Comparison of ENCODE assay signal across 9 mouse cellular contexts in genomic region chr11:11961917-11962628, GRCm38 (mm10).
DNase-seq lines count a peak whose midpoint lies in the region; ATAC-seq and TF ChIP-seq lines count a peak whose summit lies in the region.
"Had no signal": no experiment of that assay in that cellular context is flagged by ENCODE, and none has a peak within 500 bp of the region (broad histone marks: within the 10 kb centered on the region; RNA-seq: fewer than 3 reads in every experiment).

No protein-coding gene starts in this region.

- H3K4me1 ChIP-seq in heart, embryonic 11.5 days (ENCODE audit: control insufficient read depth, insufficient read depth, low read length): peaks cover 76% of the 10 kb centered on the region
- H3K4me1 ChIP-seq in liver, adult 2 months (ENCODE audit: control insufficient read depth, insufficient read depth, low read length): peaks cover 27% of the 10 kb centered on the region

- H3K36me3 ChIP-seq in heart, embryonic 11.5 days (ENCODE audit: control insufficient read depth, insufficient read depth, low read length): no peaks in the 10 kb centered on the region
- H3K36me3 ChIP-seq in liver, adult 2 months (ENCODE audit: control insufficient read depth, insufficient read depth, low read length): no peaks in the 10 kb centered on the region

- H3K9ac ChIP-seq in heart, embryonic 11.5 days (ENCODE audit: low read depth, low read length): peak overlapping the region; percentile 47
- no peak overlapping the region for H3K9ac ChIP-seq in liver, adult 2 months (ENCODE audit: low read depth, low read length)

- H3K4me2 ChIP-seq in heart, embryonic 11.5 days: no peak overlapping the region

- ATAC-seq in heart, embryonic 11.5 days (replicated peaks; ENCODE audit: insufficient number of reproducible peaks, low FRiP score, low TSS enrichment): peak; percentile 73
- ATAC-seq in frontal cortex, adult (ENCODE audit: low TSS enrichment): no peak

- H3K27ac ChIP-seq in heart, embryonic 11.5 days (ENCODE audit: low read depth, low read length): peak overlapping the region; percentile 94
- H3K27ac ChIP-seq in liver, adult 2 months (replicated peaks; ENCODE audit: insufficient read depth, low read depth, low read length): peak overlapping the region; percentile 69

- DNase-seq in heart, adult 11 months: peak; percentile 95
- DNase-seq in heart, postnatal 25 days (ENCODE audit: low spot score): no peak
- DNase-seq in MN1 (ENCODE audit: low spot score): peak; percentile 98
- DNase-seq in liver, adult 2 months (ENCODE audit: extremely low read depth, low read depth, low spot score): peak; percentile 98
- no peak for DNase-seq in testis, postnatal 14 days (ENCODE audit: low spot score)
- DNase-seq in left cerebral cortex, adult 18-20 months (ENCODE audit: low spot score in 2 of 2): no peak
- DNase-seq: cerebellum, adult 8-10 months had no signal

- H3K79me2 ChIP-seq in liver, adult 2 months (ENCODE audit: control insufficient read depth, insufficient read depth, low read length): no peaks in the 10 kb centered on the region

- WGBS in heart, embryonic 11.5 days (ENCODE audit: insufficient replicate concordance): 29% methylated on average over 5 of the region's 5 CpGs
- 25% methylated on average over 5 of the region's 5 CpGs for WGBS in liver, adult 2 months

- intact Hi-C loops in heart, postnatal 25 days (cut with DNase I): no loop called here

- no peaks in the 10 kb centered on the region for H3K9me3 ChIP-seq in heart, embryonic 11.5 days (replicated peaks; ENCODE audit: control insufficient read depth, low read length)

- H3K4me3 ChIP-seq in heart, embryonic 11.5 days (ENCODE audit: low read depth, low read length): no peak overlapping the region
- H3K4me3 ChIP-seq in liver, adult 2 months (ENCODE audit: insufficient read depth, low read depth, low read length): no peak overlapping the region

- TF ChIP-seq CTCF in liver, adult 2 months (IDR thresholded peaks at IDR 0.05; ENCODE audit: low read depth, low read length): no peak

- no peaks in the 10 kb centered on the region for H3K27me3 ChIP-seq in heart, embryonic 11.5 days (ENCODE audit: control insufficient read depth, insufficient read depth, low read length)
- H3K27me3 ChIP-seq in liver, adult 2 months (ENCODE audit: control insufficient read depth, insufficient read depth, low read length): no peaks in the 10 kb centered on the region

- no peak for TF ChIP-seq POLR2A in liver, adult 2 months (IDR thresholded peaks at IDR 0.05; ENCODE audit: extremely low read depth, insufficient read depth, low read length)

Comparison
In these comparisons a context has a peak if more than half of its experiments do, and no peak if none do; other contexts are left out.
1. DNase-seq: peak in heart, adult 11 months (single experiment), MN1 (single experiment) and liver, adult 2 months (single experiment); none in heart, postnatal 25 days (single experiment), testis, postnatal 14 days (single experiment) and left cerebral cortex, adult 18-20 months (0 of 2).